Mouse (Mus musculus) liver, adult 2 months (tissue): ENCODE results near the gene Gpr157.

Experiments used
- CTCF ChIP-seq: fragments of 200-500 bp; IDR thresholded peaks from 2 replicates; pipeline ENCODE4 v1.5.1; 2011; ENCODE audit warnings: low read depth, low read length, control low read depth
- POLR2A ChIP-seq: fragments of 200-500 bp; IDR thresholded peaks from 2 replicates; pipeline ENCODE4 v1.6.1; 2011; ENCODE audit warnings: low read length, control low read depth; ENCODE audit not compliant: insufficient read depth; ENCODE audit errors: extremely low read depth

GRCm38 (mm10) chr4:150118163-150118562 lies 31.0 kb downstream of the Gpr157 start:
- TF ChIP-seq CTCF (no peak), POLR2A (no peak)
